Comparison of ENCODE assay signal across 19 mouse cellular contexts in the genomic region with DNA sequence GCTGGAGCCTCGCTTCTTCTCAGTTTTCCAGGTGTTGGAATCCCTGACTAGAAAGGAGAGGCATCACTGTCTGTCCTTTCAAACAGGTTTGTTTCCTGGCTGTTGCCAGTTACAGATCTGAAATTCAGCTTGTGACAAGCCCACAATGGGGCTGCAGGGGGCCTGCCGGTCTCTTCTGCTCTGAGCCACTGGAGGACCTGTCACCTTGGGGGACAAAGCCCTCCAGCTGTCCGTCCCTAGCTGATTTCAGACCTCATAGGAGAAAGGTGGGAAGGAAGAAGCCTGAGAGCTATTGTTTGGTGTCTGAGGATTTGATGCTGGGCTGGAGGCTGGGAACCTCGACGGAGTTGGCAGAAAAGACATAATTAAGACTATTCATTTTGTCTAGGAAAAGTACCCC.
"Had no signal": no experiment of that assay in that cellular context is flagged by ENCODE, and none has a peak within 500 bp of the region (broad histone marks: within the 10 kb centered on the region; RNA-seq: fewer than 3 reads in every experiment).

No protein-coding gene starts in this region.

- H3K36me3 ChIP-seq: liver, embryonic 13.5 days; midbrain, embryonic 13.5 days; neural tube, embryonic 12.5 days; neural tube, embryonic 15.5 days had no signal

- ATAC-seq: intestine, postnatal 0 days; midbrain, embryonic 13.5 days had no signal

- H3K9me3 ChIP-seq: liver, embryonic 13.5 days; midbrain, embryonic 13.5 days; neural tube, embryonic 15.5 days had no signal

- H3K9ac ChIP-seq: liver, embryonic 13.5 days; midbrain, embryonic 13.5 days; neural tube, embryonic 12.5 days; neural tube, embryonic 15.5 days had no signal

- H3K4me1 ChIP-seq: liver, embryonic 13.5 days had no signal

- H3K4me3 ChIP-seq: left cerebral cortex, adult 2 months; liver, embryonic 13.5 days; midbrain, embryonic 13.5 days; neural tube, embryonic 12.5 days; neural tube, embryonic 15.5 days had no signal

- H3K27ac ChIP-seq: kidney, postnatal 0 days; left cerebral cortex, adult 2 months; liver, embryonic 13.5 days; midbrain, embryonic 13.5 days; neural tube, embryonic 12.5 days; neural tube, embryonic 15.5 days; stomach, postnatal 0 days had no signal

- H3K4me2 ChIP-seq: liver, embryonic 13.5 days; midbrain, embryonic 13.5 days; neural tube, embryonic 12.5 days; neural tube, embryonic 15.5 days had no signal

- H3K27me3 ChIP-seq: liver, embryonic 13.5 days; neural tube, embryonic 12.5 days had no signal

- DNase-seq: kidney, adult 2 months; kidney, postnatal 25 days; layer of hippocampus, postnatal 36 days; liver, embryonic 13.5 days; lung, postnatal 10 days; lung, postnatal 4 days; right cerebral cortex, adult 18-20 months; right cerebral cortex, postnatal 14 days; right cerebral cortex, postnatal 4 days; thymus, adult 2 months; thymus, postnatal 14 days; thymus, postnatal 4 days had no signal
